22 mouse cellular contexts compared by ENCODE assay signal in the genomic region with DNA sequence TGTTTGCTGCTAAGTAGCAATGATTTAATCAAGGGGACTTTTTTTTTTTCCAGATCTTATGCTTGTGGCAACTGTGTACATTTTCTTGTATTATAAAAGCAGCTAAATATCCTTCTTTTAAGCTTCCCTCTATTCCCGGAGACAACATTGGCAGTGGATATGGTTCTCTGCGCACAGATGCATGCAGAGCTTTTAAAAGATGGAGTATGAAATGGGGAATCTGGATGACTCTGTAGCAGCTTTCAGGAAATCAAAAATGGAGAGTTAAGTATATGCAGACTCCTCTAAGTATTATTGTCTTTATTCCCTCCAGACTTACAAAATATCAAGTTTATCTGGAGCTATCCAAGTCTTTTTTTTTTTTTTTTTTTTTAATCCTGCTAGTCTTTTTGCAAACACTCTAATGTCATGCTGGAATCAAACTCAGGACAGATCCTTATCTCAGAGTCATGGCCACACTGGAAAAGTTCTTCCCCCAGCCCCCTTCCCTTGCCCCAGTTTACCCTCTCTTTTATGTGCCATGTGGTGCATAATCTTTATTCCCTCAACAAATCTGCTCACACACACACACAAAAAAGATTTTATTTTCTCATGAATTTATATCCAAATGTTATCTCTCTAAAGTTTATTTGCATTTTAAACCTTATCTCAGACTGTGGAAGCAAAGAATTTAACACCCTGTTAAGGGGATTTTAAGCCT.
DNase-seq lines count a peak whose midpoint lies in the region; ATAC-seq lines count a peak whose summit lies in the region.
"Had no signal": no experiment of that assay in that cellular context is flagged by ENCODE, and none has a peak within 500 bp of the region (broad histone marks: within the 10 kb centered on the region; RNA-seq: fewer than 3 reads in every experiment).

No protein-coding gene starts in this region.

- no peak for DNase-seq in forebrain, embryonic 10.5 days (ENCODE audit: extremely low spot score, low spot score)
- DNase-seq in forebrain, embryonic 11.5 days (ENCODE audit: low spot score): no peak
- peak; percentile 5 for DNase-seq in layer of hippocampus, adult 9-11 months
- no peak for DNase-seq in layer of hippocampus, adult 11-12 months (ENCODE audit: low spot score)
- DNase-seq in gastrocnemius, postnatal 36 days: no peak
- DNase-seq: adrenal gland, adult 8-10 months; adrenal gland, postnatal 14 days; adrenal gland, postnatal 36 days; B cell, adult 2 months; cerebellum, adult 11-12 months; cerebellum, adult 2 months; cerebellum, adult 9-10 months; cerebellum, postnatal 10 days; cerebellum, postnatal 25 days had no signal

- intact Hi-C loops in gastrocnemius, postnatal 36 days (cut with DNase I): no loop called here

- no peak overlapping the region for H3K9ac ChIP-seq in forebrain, embryonic 13.5 days
- H3K9ac ChIP-seq in forebrain, embryonic 16.5 days (replicated peaks; ENCODE audit: low read depth, low read length): no peak overlapping the region
- H3K9ac ChIP-seq in forebrain, embryonic 11.5 days (ENCODE audit: low read length): no peak overlapping the region
- H3K9ac ChIP-seq: embryonic facial prominence, embryonic 12.5 days had no signal

- no peaks in the 10 kb centered on the region for H3K9me3 ChIP-seq in forebrain, embryonic 13.5 days (replicated peaks)
- H3K9me3 ChIP-seq in forebrain, embryonic 10.5 days: no peaks in the 10 kb centered on the region
- no peaks in the 10 kb centered on the region for H3K9me3 ChIP-seq in forebrain, embryonic 16.5 days (ENCODE audit: control insufficient read depth, low read length)
- H3K9me3 ChIP-seq in forebrain, embryonic 11.5 days (ENCODE audit: control insufficient read depth, low read length): no peaks in the 10 kb centered on the region
- H3K9me3 ChIP-seq: embryonic facial prominence, embryonic 10.5 days; embryonic facial prominence, embryonic 12.5 days; G1E had no signal

- ATAC-seq in forebrain, embryonic 13.5 days: peak; percentile 68; the same call in 1 of the 2 replicates
- ATAC-seq in forebrain, embryonic 16.5 days: peak; percentile 88
- no peak for ATAC-seq in forebrain, embryonic 11.5 days (replicated peaks; ENCODE audit: low FRiP score)
- ATAC-seq: activated CD4-positive, CD25-positive, alpha-beta regulatory T cell, adult 4 months; CD4-positive, CD25-positive, alpha-beta regulatory T cell, adult 4 months had no signal

- H3K27me3 ChIP-seq in forebrain, embryonic 13.5 days: no peaks in the 10 kb centered on the region
- no peaks in the 10 kb centered on the region for H3K27me3 ChIP-seq in forebrain, embryonic 10.5 days (ENCODE audit: poor library complexity, severe bottlenecking)
- no peaks in the 10 kb centered on the region for H3K27me3 ChIP-seq in forebrain, embryonic 16.5 days (replicated peaks; ENCODE audit: control insufficient read depth, insufficient read depth, low read length)
- H3K27me3 ChIP-seq in forebrain, embryonic 11.5 days (ENCODE audit: control insufficient read depth, insufficient read depth, low read length): no peaks in the 10 kb centered on the region
- H3K27me3 ChIP-seq: CH12.LX; embryonic facial prominence, embryonic 12.5 days had no signal

- no peaks in the 10 kb centered on the region for H3K4me1 ChIP-seq in forebrain, embryonic 13.5 days
- no peaks in the 10 kb centered on the region for H3K4me1 ChIP-seq in forebrain, embryonic 10.5 days
- H3K4me1 ChIP-seq in forebrain, embryonic 16.5 days (replicated peaks; ENCODE audit: control insufficient read depth, insufficient read depth, low read length): 0 out of 2 replicates have a peak, but pooled peaks cover 4% of the 10 kb centered on the region
- H3K4me1 ChIP-seq in forebrain, embryonic 11.5 days (replicated peaks; ENCODE audit: control insufficient read depth, insufficient read depth, low read length): no peaks in the 10 kb centered on the region
- H3K4me1 ChIP-seq: embryonic facial prominence, embryonic 10.5 days; embryonic facial prominence, embryonic 12.5 days had no signal

- H3K4me2 ChIP-seq in forebrain, embryonic 13.5 days: no peak overlapping the region
- H3K4me2 ChIP-seq in forebrain, embryonic 16.5 days (ENCODE audit: low read length): no peak overlapping the region
- no peak overlapping the region for H3K4me2 ChIP-seq in forebrain, embryonic 11.5 days (ENCODE audit: low read depth, low read length, severe bottlenecking)
- H3K4me2 ChIP-seq: embryonic facial prominence, embryonic 12.5 days had no signal

- H3K4me3 ChIP-seq in forebrain, embryonic 13.5 days: no peak overlapping the region
- H3K4me3 ChIP-seq in forebrain, embryonic 10.5 days: no peak overlapping the region
- H3K4me3 ChIP-seq in forebrain, embryonic 16.5 days (replicated peaks; ENCODE audit: low read length): no peak overlapping the region
- H3K4me3 ChIP-seq in forebrain, embryonic 11.5 days (ENCODE audit: low read depth, low read length): no peak overlapping the region
- H3K4me3 ChIP-seq: embryonic facial prominence, embryonic 10.5 days; embryonic facial prominence, embryonic 12.5 days had no signal

- no peaks in the 10 kb centered on the region for H3K36me3 ChIP-seq in forebrain, embryonic 13.5 days (ENCODE audit: poor library complexity, severe bottlenecking)
- no peaks in the 10 kb centered on the region for H3K36me3 ChIP-seq in forebrain, embryonic 10.5 days (replicated peaks)
- no peaks in the 10 kb centered on the region for H3K36me3 ChIP-seq in forebrain, embryonic 16.5 days (ENCODE audit: control insufficient read depth, insufficient read depth)
- H3K36me3 ChIP-seq in forebrain, embryonic 11.5 days (ENCODE audit: control insufficient read depth, insufficient read depth, low read length): no peaks in the 10 kb centered on the region
- H3K36me3 ChIP-seq: embryonic facial prominence, embryonic 10.5 days; embryonic facial prominence, embryonic 12.5 days; G1E had no signal

- WGBS in forebrain, embryonic 13.5 days: 95% methylated on average over 2 of the region's 2 CpGs
- 97% methylated on average over 2 of the region's 2 CpGs for WGBS in forebrain, embryonic 10.5 days
- 66% methylated on average over 2 of the region's 2 CpGs for WGBS in forebrain, embryonic 16.5 days
- WGBS in forebrain, embryonic 11.5 days: 85% methylated on average over 2 of the region's 2 CpGs

- no peak overlapping the region for H3K27ac ChIP-seq in forebrain, embryonic 13.5 days
- no peak overlapping the region for H3K27ac ChIP-seq in forebrain, embryonic 10.5 days
- H3K27ac ChIP-seq in forebrain, embryonic 16.5 days (ENCODE audit: low read length): 0 out of 2 replicates have a peak overlapping the region, but pooled peaks have one; percentile 53
- H3K27ac ChIP-seq in forebrain, embryonic 11.5 days (ENCODE audit: low read depth, low read length): no peak overlapping the region
- H3K27ac ChIP-seq: embryonic facial prominence, embryonic 10.5 days; embryonic facial prominence, embryonic 12.5 days had no signal
